Mouse (Mus musculus): ENCODE results near the gene Nt5m.
"Not testable (repeated sequence)": the region's sequence is repeated elsewhere in the genome, so short reads cannot be mapped to it uniquely, and the experiment has no call there.

The Nt5m gene

GRCm38 (mm10) chr11:59839008-59839458 is at the start of gene Nt5m:
Gene Nt5m (plus strand): TSS chr11:59839447.
- peak; percentile 85 to 88 for DNase-seq (ENCODE audit: low spot score in 2 of 2)

- no peak for DNase-seq (ENCODE audit: low spot score in 2 of 2)
These were observed 45.9 kb upstream of the Nt5m start for GRCm38 (mm10) chr11:59793390-59793789.

GRCm38 (mm10) chr11:59800412-59800811 is 38.8 kb upstream of the Nt5m start:
- DNase-seq (ENCODE audit: low spot score in 2 of 2) = no peak

DNA sequence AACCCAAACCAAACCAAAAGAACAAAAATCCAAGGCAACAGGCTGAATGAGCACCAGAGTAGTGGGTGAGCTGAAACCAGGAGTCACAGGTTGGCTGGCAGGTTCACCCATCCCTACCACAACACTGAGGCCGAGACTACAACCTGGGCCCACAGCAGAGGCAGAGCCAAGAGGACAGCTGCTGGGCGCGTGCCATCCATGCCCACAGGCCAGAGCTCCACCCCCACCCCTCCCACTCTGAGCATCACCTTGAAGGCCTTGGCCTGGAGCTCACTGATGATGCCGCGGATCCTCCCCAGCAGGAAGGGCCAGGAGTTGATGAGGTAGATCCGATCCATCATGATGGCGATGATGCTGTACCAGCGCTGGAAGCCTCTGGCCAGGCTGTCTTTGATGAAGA is 37.4 kb upstream of the Nt5m start:
- DNase-seq (ENCODE audit: low spot score in 2 of 2) = no peak

GRCm38 (mm10) chr11:59803516-59803915 is 35.7 kb upstream of the Nt5m start:
- no peak for DNase-seq (ENCODE audit: low spot score in 2 of 2)

DNA sequence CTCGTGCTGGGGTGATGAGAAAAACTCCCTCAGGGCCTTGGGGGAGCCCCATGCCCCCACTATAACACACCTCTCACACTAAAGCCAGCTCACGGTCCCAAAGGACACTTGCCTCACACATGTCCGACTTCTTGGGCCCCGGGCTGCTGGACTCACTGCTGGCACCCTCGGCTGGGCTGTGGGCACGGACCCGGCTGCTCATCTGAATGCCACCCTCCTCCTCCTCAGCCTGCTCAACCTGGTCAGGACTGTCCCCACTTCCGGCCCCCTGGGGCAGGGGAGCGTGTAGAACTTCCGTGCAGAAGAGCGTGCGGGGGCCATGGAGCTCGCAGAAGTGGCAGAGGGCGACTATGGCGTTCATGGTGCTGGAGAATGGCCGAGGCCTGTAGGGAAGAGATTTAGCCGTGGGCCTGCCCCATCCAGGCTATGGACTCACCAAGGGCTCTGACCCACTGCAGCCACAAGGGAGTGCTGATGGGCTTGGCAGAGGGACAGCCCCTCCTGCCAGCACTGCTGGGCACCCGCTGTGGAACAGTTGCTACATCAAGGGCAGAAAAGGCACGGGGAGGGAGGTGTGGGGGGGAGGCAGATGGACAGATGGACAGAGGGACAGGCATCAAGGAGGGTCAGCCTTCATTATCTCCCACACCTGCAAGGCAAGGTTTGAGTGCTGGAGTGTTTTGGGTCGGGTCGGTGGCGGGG is 34.7 kb upstream of the Nt5m start:
- no peak for DNase-seq (ENCODE audit: low spot score in 2 of 2)

DNA sequence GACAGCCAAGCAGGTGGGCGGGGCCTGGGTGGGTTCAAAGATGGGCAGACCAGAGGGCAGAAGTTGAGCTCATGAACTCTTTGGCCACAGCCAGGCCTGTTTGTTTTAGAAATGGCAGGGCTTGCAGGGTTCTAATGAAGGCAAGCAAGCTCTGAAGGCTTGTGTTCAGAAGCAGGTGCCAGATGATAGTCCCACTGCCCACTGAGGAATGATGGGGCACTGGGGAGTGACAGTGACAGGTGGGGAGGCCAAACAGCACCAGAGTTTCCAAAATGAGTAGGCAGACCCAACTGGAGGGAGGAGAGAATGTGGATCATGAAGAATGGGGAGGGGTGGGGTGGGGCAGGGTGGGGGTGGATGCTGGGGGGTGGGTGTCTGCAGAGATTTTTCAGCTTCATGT is 34.0 kb upstream of the Nt5m start:
- no peak for DNase-seq (ENCODE audit: low spot score in 2 of 2)

GRCm38 (mm10) chr11:59805656-59806055 is 33.6 kb upstream of the Nt5m start:
- DNase-seq (ENCODE audit: low spot score in 2 of 2) = no peak

DNA sequence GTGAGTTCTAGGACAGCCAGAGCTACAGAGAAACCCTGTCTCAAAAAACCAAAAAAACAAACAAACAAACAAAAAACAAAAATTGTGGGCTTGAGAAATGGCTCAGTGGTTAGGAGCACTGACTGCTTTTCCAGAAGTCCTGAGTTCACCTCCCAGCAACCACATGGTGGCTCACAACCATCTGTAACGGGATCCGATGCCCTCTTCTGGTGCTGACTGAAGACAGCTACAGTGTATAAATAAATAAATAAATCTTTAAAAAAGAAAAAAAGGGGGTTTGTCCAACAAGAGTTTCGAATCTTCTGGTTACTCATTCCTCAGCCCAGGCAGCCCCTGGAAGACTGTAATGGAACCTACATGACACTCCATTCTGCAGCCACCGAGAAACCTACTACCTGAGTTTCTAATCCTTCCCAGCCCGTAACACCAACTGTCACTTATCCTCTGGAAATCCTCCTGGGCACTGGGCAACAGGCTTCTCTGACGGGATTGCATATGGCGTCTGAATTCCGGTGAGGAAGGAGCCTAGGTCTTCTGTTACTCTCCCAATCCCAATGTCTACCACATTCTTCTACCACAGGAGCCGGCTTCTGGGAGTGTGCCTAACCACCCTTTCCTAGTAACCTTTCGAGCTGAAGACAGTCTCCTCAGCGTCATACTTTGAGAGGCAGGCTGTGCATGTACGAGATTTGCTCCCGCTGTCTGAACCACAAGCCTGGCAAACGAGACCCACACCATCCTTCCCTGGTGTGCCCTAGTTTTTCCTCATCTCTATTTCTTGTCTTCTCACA is 30.9 kb upstream of the Nt5m start:
- DNase-seq (ENCODE audit: low spot score in 2 of 2) = no peak

GRCm38 (mm10) chr11:59809071-59809669 is 30.1 kb upstream of the Nt5m start:
- no peak for DNase-seq (ENCODE audit: low spot score in 2 of 2)

- DNase-seq (ENCODE audit: low spot score in 2 of 2) = peak; percentile 74 to 82
These were observed 29.4 kb upstream of the Nt5m start, which contains the start of gene Flcn for GRCm38 (mm10) chr11:59809670-59810474. Gene Flcn (minus strand): TSS chr11:59810016.

- no peak for DNase-seq (ENCODE audit: low spot score in 2 of 2)
These were observed 28.6 kb upstream of the Nt5m start for GRCm38 (mm10) chr11:59810480-59811158.

- DNase-seq (ENCODE audit: low spot score in 2 of 2) = no peak
These were observed 28.0 kb upstream of the Nt5m start for GRCm38 (mm10) chr11:59811211-59811610.

GRCm38 (mm10) chr11:59813276-59813675 is 26.0 kb upstream of the Nt5m start:
- DNase-seq (ENCODE audit: low spot score in 2 of 2) = no peak

DNA sequence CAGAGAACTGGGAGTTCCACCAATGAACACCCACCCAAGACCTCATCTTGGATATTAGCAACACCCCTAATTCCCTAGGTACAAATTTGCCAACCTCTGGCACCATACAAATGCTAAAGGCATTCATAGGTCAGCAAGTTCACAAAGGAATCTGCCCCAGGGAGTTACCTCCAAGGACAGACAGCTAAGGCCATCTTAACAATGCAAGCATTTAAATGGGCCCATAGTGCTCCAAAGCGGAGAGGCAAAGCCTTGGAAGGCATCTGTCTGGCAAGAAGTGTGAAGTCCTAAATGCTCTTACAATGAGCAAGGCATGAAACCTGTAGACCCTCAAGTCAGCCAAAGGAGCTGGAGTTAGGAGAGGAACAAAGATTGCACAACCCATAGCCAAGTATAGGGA is 24.9 kb upstream of the Nt5m start:
- no peak for DNase-seq (ENCODE audit: low spot score in 2 of 2)

- no peak for DNase-seq (ENCODE audit: low spot score in 2 of 2)
These were observed 24.3 kb upstream of the Nt5m start for GRCm38 (mm10) chr11:59814936-59815335.

DNA sequence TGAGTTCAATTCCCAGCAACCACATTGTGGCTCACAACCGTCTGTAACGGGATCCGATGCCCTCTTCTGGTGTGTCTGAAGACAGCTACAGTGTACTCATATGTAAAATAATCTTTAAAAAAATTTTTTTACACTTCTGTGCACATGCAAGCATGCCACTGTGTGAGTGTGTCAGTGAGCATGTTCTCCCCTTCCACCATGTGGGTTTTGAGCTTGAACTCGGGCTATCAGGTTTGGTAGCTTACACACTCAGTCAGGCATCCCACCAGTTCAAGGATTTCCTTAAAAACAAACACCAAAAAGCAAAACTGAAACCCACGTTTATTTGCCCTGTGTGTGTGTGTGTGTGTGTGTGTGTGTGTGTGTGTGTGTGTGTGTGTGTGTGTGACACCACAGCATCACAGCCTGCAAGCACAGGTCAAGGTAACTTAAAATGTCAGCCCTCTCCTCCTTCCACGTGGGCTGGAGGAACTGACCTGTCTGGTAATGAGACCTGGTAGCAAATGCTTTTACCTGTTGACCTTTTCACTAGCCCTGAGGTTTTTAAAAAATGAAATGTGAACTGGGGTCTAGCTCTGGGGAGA is 23.7 kb upstream of the Nt5m start:
- DNase-seq (ENCODE audit: low spot score in 2 of 2) = no peak

GRCm38 (mm10) chr11:59817916-59818315 is 21.3 kb upstream of the Nt5m start:
- no peak for DNase-seq (ENCODE audit: low spot score in 2 of 2)

DNA sequence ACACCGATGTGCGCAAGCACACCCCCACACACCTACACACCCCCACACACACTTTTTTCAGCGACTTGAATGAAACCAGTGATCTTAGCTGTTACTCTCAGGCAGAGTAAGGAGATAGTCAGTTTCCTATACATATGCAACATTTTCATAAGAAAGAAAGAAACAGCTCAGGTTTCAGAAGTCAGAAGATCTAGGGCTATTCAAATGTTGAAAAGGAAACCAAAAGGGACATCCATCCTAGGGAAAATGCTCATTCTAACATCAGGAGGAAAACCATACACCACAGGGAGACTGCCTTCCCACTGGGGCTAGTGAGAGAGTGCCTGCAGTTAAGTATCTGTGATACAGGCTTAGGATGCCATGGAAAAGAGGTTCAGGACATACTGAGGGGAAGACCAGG is 17.6 kb upstream of the Nt5m start:
- no peak for DNase-seq (ENCODE audit: low spot score in 2 of 2)

- DNase-seq (ENCODE audit: low spot score in 2 of 2) = not testable (repeated sequence)
These were observed 1.5 kb upstream of the Nt5m start for GRCm38 (mm10) chr11:59837789-59838188.

- DNase-seq (ENCODE audit: low spot score in 2 of 2) = no peak
These were observed 821 bp upstream of the Nt5m start for GRCm38 (mm10) chr11:59838426-59838825.
